Mouse (Mus musculus): ENCODE results near the gene B3galnt1. TPM values are rescaled to one million over a fixed set of nuclear protein-coding genes. Genes with fewer than 3 reads are reported as not detected.

B3galnt1 gene
- 0.32 TPM in 1 of 2 replicates, not detected in the other for total RNA-seq (2023)

DNA sequence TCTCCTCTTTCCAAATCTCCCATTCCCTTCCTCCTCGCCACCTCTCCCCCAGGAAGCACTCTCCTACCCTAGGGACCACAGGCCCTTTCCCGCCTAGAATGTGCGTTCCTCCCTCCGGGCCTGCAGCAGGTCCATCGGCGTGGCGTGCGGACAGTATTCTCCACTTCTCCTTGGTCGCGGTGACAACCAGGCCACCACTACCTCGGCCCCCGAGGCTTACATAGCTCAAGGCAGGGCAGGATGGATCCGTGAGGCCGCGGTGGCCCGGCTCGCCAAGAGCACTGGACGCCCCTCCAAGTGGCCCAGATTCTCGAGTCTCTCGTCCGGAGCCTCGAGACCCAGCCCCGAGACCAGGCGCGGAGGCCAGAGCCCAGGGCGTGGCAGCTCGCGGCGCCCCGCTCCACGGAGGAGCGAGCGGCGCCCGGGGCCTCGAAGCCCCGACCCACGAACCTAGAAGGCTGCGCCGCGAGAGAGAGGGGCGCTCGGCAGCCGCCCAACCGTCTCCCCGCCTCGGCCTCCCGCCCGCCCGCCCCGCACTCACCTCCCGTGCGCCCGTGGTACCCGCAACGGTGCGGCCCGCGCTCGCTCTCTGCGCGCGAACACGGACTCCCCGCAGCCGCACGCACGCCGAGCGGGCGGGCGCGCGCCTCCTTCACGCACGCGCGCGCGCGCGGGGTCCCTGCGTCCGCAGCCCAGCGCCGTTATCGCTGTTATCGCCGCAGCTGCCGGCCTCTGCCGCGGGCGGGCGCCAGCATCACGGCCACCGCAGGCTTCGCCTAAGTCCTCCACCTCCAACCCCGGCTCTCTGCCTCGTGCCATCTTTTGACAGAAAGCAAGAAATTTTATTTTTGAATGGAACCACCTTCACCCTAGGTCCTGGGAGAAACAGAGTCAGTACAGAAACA lies at the start of gene B3galnt1:
B3galnt1 (minus strand) TSS at position 700 of the 905 bp plus-strand sequence.

Other genes with a start within 250 kb of the B3galnt1 start
- 37.3 and 52.7 TPM in 2 replicates for gene Nmd3, start 123.0 kb upstream of the B3galnt1 start, total RNA-seq (2023)